Mouse (Mus musculus) G1E (cell line): Measurements from ENCODE around the gene Samhd1. TPM values are rescaled to one million over a fixed set of nuclear protein-coding genes. Genes with fewer than 3 reads are reported as not detected.

Experiments
- ATAC-seq: 2 replicates; pipeline ENCODE4 v1.8.0; 2016; ENCODE audit warnings: mild to moderate bottlenecking; ENCODE audit not compliant: insufficient number of reproducible peaks, poor library complexity, low FRiP score, severe bottlenecking; ENCODE audit errors: extremely low read depth
- DNase-seq: peaks from one replicate; pipeline ENCODE4 v3.0.0; 2012; ENCODE audit warnings: low spot score
- H3K27me3 ChIP-seq: 2 replicates; pipeline ENCODE4 v1.6.1; 2012; ENCODE audit warnings: mild to moderate bottlenecking, low read length, inconsistent platforms; ENCODE audit not compliant: insufficient read depth
- H3K36me3 ChIP-seq: replicated peaks from 2 replicates; pipeline ENCODE3; 2012; ENCODE audit warnings: mild to moderate bottlenecking, inconsistent platforms
- H3K4me1 ChIP-seq: 2 replicates; pipeline ENCODE4 v1.6.1; 2012; ENCODE audit warnings: low read depth, low read length, inconsistent platforms, mixed read lengths; ENCODE audit not compliant: insufficient read depth
- H3K4me3 ChIP-seq: 2 replicates; pipeline ENCODE4 v1.5.1; 2012; ENCODE audit warnings: low read depth, mild to moderate bottlenecking, inconsistent platforms, low read length, moderate library complexity, mixed read lengths
- H3K9me3 ChIP-seq: replicated peaks from 2 replicates; pipeline ENCODE4 v1.6.1; 2012; ENCODE audit warnings: inconsistent platforms
- CTCF ChIP-seq: IDR thresholded peaks from 2 replicates; pipeline ENCODE4 v1.5.1; 2012; ENCODE audit warnings: low read depth, low read length, inconsistent platforms, mixed read lengths
- GATA1 ChIP-seq: IDR thresholded peaks from 2 replicates; pipeline ENCODE4 v1.6.1; 2012; ENCODE audit warnings: borderline replicate concordance, low read length, inconsistent platforms, mixed read lengths
- GATA2 ChIP-seq: IDR thresholded peaks from 2 replicates; pipeline ENCODE4 v1.6.1; 2012; ENCODE audit warnings: low read depth, low read length, inconsistent platforms, borderline replicate concordance
- POLR2AphosphoS5 ChIP-seq: IDR thresholded peaks from 2 replicates; pipeline ENCODE4 v1.6.1; 2012; ENCODE audit warnings: low read depth, low read length, inconsistent platforms; ENCODE audit not compliant: insufficient replicate concordance
- TAL1 ChIP-seq: conservative IDR thresholded peaks from 2 replicates; pipeline ENCODE4 v1.6.1; 2012; ENCODE audit warnings: low read depth, low read length, inconsistent platforms, mixed read lengths
- polyA plus RNA-seq: library from polyadenylated mRNA; stranded (reverse); fragments of >175 nt; gene quantifications from 2 replicates; pipeline ENCODE4 v1.2.3, GENCODE M21; 2012
- total RNA-seq, 2 experiments: library from RNA; stranded (forward) in 1 of 2; stranded (reverse) in 1 of 2; fragments of 200-1000 nt in 1 of 2; fragments of >200 nt in 1 of 2; fragmentation: Nextera tagmentation in 1 of 2; gene quantifications; 2 replicates each; pipeline ENCODE4 v1.2.3; 2014 to 2017

Gene Samhd1
- total and polyA plus RNA-seq, 3 experiments: 23.6 to 153 (median 109) TPM

DNA sequence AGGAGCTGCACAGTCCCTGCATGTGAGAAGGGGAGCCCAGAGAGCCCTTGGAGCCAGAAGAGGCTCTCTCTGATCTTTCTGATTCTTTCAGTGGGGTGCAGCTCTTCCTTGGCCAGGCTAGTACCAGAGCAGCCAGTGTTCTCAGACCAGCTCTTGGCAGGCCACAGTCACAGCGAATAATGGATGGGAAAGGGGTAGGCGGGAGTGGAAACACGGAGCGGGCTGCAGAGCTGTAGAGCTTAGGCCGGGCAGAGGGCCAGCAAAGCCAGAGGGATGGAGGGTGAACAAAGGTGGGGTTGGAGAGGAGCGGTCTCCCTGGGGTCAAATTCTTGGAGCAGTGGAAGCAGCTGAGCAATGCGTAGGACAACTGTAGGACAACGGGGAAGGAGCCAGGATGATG is 43.0 kb downstream of the Samhd1 start:
- Histone ChIP-seq H3K4me3 (no peak overlapping the region), H3K9me3 (no peaks in the 10 kb centered on the region), H3K27me3 (peaks cover 41% of the 10 kb centered on the region), H3K36me3 (peaks cover 27% of the 10 kb centered on the region), H3K4me1 (peaks cover 4% of the 10 kb centered on the region; the same call in 1 of the 2 replicates)
- ATAC-seq (no peak), DNase-seq (no peak)
- no peak for TF ChIP-seq TAL1
- no peak for TF ChIP-seq CTCF
- no peak for TF ChIP-seq GATA2
- TF ChIP-seq POLR2AphosphoS5: no peak

DNA sequence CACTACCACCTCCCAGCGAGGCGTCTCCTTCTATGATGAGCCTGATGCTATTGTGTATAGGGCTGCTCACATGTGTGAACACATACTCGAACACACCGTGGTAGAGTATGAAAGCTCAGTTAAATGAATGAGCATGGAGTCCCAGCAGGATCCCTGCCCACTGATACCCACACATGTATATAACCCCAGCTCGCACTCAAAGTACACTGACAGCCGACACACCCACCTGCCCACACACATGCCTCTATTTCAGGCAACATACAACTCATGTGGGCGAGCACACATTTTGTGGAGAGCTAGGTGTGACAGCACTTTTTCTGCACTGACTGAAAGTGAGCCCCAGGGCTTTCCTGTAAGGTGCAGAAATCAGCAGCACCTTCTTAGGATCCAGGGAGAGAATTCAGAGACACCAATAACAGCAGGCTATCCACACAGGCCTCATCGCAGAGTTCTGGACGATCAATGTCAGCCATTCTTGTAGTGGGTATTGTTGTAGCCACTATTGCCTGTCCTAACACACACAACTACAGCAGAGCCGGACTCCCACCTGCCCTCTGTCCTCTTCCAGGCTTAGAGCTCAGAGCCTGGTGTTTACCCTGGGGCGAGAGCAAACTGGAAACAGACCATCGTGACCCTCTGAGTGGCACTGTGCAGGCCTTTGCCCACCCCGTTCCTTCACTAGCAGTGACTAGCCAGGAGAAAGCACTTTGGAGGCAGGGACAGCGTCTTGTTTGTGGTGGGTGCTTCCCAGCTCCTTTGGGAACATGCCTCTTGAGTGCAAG is 47.3 kb downstream of the Samhd1 start:
- Histone ChIP-seq H3K4me3 (no peak overlapping the region), H3K4me1 (no peaks in the 10 kb centered on the region), H3K27me3 (peaks cover 53% of the 10 kb centered on the region), H3K36me3 (no peaks in the 10 kb centered on the region), H3K9me3 (no peaks in the 10 kb centered on the region)
- TF ChIP-seq GATA1 (no peak), TAL1 (no peak), POLR2AphosphoS5 (no peak), CTCF (no peak), GATA2 (no peak)
- DNase-seq (no peak), ATAC-seq (no peak)

DNA sequence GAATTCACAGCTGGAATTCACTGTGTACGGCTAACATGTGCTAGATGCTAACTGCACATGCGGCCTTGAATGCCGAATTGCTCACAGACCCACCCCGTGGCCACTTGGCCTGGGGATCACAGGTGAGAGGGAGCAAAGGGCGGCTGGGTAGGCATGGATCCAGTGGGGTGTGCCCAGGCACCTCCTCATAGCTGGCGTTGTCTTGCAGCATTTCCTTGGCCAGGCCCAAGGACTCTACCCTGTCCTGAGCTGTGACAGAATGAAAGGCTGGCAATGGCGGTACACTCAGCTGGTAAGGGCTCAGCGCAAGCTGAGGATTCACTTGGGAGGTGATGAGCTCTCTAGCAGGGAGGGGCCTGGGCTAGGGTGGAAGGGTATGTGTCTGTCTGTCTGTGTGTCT is 48.3 kb downstream of the Samhd1 start, which contains the start of gene Tldc2:
Gene Tldc2, plus strand, starts transcription at position 260 of the 400 bp plus-strand sequence.
- Histone ChIP-seq H3K4me1 (no peaks in the 10 kb centered on the region), H3K4me3 (no peak within 1 kb of the TSS), H3K36me3 (no peaks in the 10 kb centered on the region), H3K9me3 (no peaks in the 10 kb centered on the region), H3K27me3 (peaks cover 52% of the 10 kb centered on the region)
- no peak for TF ChIP-seq POLR2AphosphoS5
- TF ChIP-seq GATA2: no peak
- TF ChIP-seq GATA1: no peak
- no peak for TF ChIP-seq TAL1
- no peak for TF ChIP-seq CTCF
- ATAC-seq (no peak), DNase-seq (no peak)

DNA sequence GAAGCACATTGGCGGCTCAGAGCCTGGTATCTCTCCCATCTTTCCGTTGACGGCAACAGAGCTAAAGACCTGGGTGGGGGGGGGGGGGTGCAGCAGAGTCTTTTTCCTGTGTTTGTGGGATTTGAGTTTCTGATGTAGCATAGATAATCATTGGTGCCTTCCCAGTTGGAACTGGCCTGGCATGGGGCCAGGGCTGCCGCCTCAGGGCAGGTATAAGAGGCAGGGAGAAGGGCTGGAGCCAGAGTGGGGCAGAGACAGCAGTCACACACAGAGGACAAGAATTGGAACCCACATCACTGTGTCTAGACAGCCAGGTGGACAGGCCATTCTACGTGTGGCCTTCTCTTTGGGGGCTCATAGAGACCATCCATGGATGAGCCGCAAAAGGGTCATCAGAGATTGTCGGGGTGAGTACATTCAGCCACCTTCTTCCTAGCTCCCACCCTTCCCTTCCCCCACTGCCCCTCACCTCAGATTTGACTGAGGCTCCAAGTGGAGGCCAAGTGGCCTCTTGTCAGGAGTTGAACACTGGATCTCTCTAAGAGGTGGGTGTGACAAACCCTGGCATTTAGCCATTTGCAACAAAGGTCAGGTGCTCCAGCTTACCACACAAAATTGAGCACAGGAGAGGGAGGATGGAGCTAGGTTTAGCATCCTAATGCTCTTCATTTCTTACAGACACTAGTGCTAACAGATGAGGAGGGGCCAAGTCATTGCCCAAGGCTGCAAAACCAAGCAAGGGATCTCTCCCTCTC is 50.1 kb downstream of the Samhd1 start:
- TF ChIP-seq CTCF (no peak), POLR2AphosphoS5 (no peak), TAL1 (no peak; the same call in 1 of the 2 replicates), GATA2 (no peak), GATA1 (no peak)
- Histone ChIP-seq H3K9me3 (no peaks in the 10 kb centered on the region), H3K4me3 (no peak overlapping the region), H3K27me3 (peaks cover 47% of the 10 kb centered on the region), H3K4me1 (no peaks in the 10 kb centered on the region), H3K36me3 (no peaks in the 10 kb centered on the region)
- no peak for ATAC-seq
- no peak for DNase-seq

DNA sequence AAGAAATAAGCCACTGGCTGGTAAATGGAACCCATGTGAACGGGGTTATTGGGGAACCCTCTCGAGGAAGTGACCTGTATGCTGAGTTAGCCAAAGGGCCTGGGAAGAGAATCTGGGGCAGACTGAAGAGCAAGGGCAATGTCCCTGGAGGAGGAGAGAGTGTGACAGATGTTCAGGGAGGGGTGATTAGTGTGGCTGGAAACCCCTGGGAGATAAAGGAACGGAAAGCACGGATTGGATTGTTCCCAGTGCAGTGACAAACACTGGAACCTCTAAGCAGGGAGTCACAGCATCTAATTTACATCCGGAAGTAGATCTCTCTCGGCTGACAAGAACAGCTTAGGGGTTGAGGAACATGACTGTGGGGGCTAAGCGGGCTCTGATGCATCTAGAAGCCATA is 53.1 kb downstream of the Samhd1 start:
- Histone ChIP-seq H3K9me3 (peaks cover 19% of the 10 kb centered on the region), H3K27me3 (peaks cover 43% of the 10 kb centered on the region), H3K4me3 (no peak overlapping the region), H3K4me1 (no peaks in the 10 kb centered on the region), H3K36me3 (no peaks in the 10 kb centered on the region)
- ATAC-seq (no peak), DNase-seq (no peak)
- no peak for TF ChIP-seq CTCF
- TF ChIP-seq POLR2AphosphoS5: no peak
- TF ChIP-seq TAL1: no peak
- no peak for TF ChIP-seq GATA1
- TF ChIP-seq GATA2: no peak

DNA sequence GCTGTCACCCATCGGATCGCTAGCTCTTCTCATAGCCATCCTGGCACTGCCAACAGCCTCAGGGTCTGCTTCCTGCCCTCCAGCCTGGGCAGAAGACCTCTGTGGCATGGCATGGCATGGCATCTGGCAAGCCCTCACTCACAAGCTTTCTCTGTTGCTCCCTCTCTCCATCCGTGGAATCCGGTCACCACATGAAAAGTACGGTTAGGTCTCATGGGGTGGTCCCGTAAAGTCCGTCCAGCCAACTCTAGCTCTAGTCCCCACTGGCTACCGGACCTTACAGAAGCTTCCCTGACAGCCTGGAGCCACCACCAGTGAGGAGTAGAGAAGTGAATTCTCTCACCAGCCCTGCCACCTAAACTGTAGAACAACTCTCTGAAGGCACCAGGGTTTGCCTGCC is 53.7 kb downstream of the Samhd1 start:
- H3K27me3 ChIP-seq: peaks cover 40% of the 10 kb centered on the region

More for the DNA sequence above, 53.7 kb downstream of the Samhd1 start:
- TF ChIP-seq TAL1 (no peak), GATA2 (no peak), POLR2AphosphoS5 (no peak), CTCF (no peak), GATA1 (no peak)
- H3K4me1 ChIP-seq: no peaks in the 10 kb centered on the region
- no peak overlapping the region for H3K4me3 ChIP-seq
- H3K9me3 ChIP-seq: peaks cover 19% of the 10 kb centered on the region
- ATAC-seq (no peak), DNase-seq (no peak)
- H3K36me3 ChIP-seq: no peaks in the 10 kb centered on the region
